Mouse (Mus musculus): ENCODE measurements around the gene Nthl1.
A peak's percentile ranks its signal among the peaks of the same experiment; 100 is the strongest.

DNA sequence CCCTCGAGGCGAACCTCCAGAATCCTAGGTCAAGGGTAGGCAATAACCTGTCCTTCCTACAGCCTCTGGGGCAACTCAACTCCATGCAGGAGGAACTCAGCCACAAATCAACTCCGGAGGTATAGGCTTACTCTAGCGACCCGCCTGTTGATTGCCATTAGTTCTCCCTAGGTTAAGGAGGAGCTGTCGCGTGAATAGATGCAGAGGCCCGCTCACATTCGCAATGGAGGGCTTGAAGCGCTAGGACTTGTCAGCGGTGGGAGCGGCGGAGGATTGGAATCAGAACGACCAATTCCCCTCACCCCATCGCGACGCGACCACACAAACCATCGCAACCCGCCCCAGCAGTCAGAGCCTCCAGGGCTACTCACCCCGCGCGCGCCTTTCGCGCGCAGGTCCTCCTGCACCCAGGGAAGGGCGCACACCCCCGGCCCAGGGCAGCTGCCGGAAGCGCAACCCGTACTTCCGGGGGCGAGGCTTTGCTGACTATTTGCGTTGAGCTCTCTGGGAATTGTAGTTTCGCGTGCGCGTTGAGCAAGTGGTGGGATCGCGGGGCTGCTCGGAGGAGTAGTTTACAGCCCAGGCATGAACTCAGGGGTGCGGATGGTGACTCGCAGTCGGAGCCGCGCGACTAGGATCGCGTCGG, at the start of gene Nthl1, which contains the start of gene Tsc2:
- TF ChIP-seq POLR2A (IDR thresholded peaks at IDR 0.05; ENCODE audit: control insufficient read depth, extremely low read depth, insufficient read depth, low read length, poor library complexity): 0 out of 2 replicates have a peak, but pooled peaks have one; percentile 56
- 0 out of 2 replicates have a peak, but pooled peaks have one; percentile 57 for TF ChIP-seq CTCF (IDR thresholded peaks at IDR 0.05; ENCODE audit: borderline replicate concordance, control insufficient read depth, extremely low read depth, insufficient read depth, low read length, poor library complexity)

Data from thymus, adult 2 months (tissue).